Mouse (Mus musculus): ENCODE data around the gene Trim40. TPM values are rescaled to one million over a fixed set of nuclear protein-coding genes. Genes with fewer than 3 reads are reported as not detected.

Gene Trim40
- polyA plus RNA-seq, 1 experiment from 2014 or later, result not detected

- no peak overlapping the region for H3K4me3 ChIP-seq
- H3K9me3 ChIP-seq, result no peaks in the 10 kb centered on the region
- H3K27me3 ChIP-seq (replicated peaks; ENCODE audit: low read depth, poor library complexity, severe bottlenecking), result no peaks in the 10 kb centered on the region
- DNase-seq (ENCODE audit: low spot score), result no peak
- H3K27ac ChIP-seq (replicated peaks), result no peak overlapping the region
- peaks cover 58% of the 10 kb centered on the region for H3K36me3 ChIP-seq (replicated peaks)
- 93% methylated on average over 2 of the region's 2 CpGs for WGBS
- no peaks in the 10 kb centered on the region for H3K4me1 ChIP-seq
These were observed 39.9 kb downstream of the Trim40 start for GRCm38 (mm10) chr17:36849992-36850391.

DNA sequence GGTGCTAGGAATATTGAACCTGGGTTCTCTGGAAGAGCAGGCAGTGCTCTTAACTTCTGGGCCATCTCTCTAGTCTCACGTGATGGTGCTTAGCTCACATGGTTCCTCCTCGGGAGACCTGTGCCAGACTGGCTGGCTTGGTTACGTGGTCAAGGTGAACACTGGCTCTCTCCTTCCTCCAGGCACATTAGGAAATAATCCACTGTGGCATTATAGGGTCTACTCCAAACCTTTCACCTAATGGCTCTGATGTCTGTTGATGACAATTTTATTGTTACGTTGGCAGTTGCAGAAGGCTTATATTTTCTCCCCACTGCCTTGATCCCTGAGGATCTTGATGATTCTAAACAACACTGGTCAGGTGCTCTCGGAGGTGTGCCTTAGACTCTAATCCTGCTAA, 41.0 kb downstream of the Trim40 start:
- Histone ChIP-seq H3K27ac (replicated peaks) (no peak overlapping the region), H3K27me3 (replicated peaks; ENCODE audit: low read depth, poor library complexity, severe bottlenecking) (no peaks in the 10 kb centered on the region), H3K36me3 (replicated peaks) (peaks cover 47% of the 10 kb centered on the region), H3K9me3 (no peaks in the 10 kb centered on the region), H3K4me1 (0 out of 2 replicates have a peak, but pooled peaks cover 4% of the 10 kb centered on the region), H3K4me3 (no peak overlapping the region)
- no peak for DNase-seq (ENCODE audit: low spot score)
- 86% methylated on average over 5 of the region's 5 CpGs for WGBS

DNA sequence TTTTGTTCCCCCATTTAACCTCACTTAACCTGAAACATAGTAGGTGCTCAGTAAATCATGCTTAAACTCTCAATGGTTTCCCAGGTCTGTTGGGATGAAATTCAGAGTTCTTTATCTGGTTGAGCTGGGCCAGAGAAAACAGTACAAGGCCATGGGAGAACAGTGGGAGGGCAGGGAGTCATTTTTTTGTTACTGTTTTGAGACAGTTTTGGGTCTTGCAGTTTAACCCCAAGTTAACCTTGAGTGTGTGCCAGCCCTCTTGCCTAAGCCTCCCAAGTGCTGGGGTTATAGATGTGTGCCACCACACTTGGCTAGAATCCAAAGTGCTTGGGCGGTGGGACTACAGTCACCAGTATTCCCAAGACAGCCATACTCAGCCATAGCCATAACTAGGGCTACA, 45.2 kb downstream of the Trim40 start:
- H3K4me1 ChIP-seq, result 0 out of 2 replicates have a peak, but pooled peaks cover 4% of the 10 kb centered on the region
- H3K9me3 ChIP-seq, result no peaks in the 10 kb centered on the region
- no peak overlapping the region for H3K4me3 ChIP-seq
- no peak for DNase-seq (ENCODE audit: low spot score)
- 93% methylated on average over 1 of the region's 1 CpGs for WGBS
- H3K27ac ChIP-seq (replicated peaks), result no peak overlapping the region
- no peaks in the 10 kb centered on the region for H3K27me3 ChIP-seq (replicated peaks; ENCODE audit: low read depth, poor library complexity, severe bottlenecking)
- H3K36me3 ChIP-seq (replicated peaks), result peaks cover 20% of the 10 kb centered on the region

DNA sequence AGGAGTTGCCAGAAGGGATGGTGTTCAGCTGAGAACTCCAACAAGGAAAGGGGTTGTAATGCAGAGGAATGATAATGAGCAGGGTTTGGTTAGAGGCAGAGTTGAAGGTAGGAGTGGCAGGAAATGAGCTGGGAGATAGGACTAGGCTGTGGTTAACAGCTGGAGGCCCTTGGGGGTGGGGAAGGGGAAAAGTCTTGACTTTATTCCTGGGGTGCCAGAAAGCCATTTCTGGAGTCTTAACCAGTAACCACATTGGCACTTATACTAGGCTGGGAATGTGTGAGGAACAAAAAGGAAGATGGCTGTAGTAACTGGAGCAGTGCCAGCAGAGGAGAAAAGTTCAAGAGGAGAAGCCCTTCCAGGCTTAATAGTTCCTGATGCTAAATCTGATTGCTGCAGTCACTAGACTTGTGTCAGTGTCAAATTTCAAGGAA, 45.6 kb downstream of the Trim40 start:
- Histone ChIP-seq H3K9me3 (no peaks in the 10 kb centered on the region), H3K27me3 (replicated peaks; ENCODE audit: low read depth, poor library complexity, severe bottlenecking) (no peaks in the 10 kb centered on the region), H3K36me3 (replicated peaks) (peaks cover 20% of the 10 kb centered on the region), H3K4me1 (0 out of 2 replicates have a peak, but pooled peaks cover 4% of the 10 kb centered on the region), H3K27ac (replicated peaks) (no peak overlapping the region), H3K4me3 (no peak overlapping the region)
- no peak for DNase-seq (ENCODE audit: low spot score)

- no peaks in the 10 kb centered on the region for H3K27me3 ChIP-seq (replicated peaks; ENCODE audit: low read depth, poor library complexity, severe bottlenecking)
- H3K9me3 ChIP-seq, result no peaks in the 10 kb centered on the region
- WGBS, result 85% methylated on average over 7 of the region's 7 CpGs
- no peak overlapping the region for H3K4me3 ChIP-seq
- DNase-seq (ENCODE audit: low spot score), result no peak
- peaks cover 20% of the 10 kb centered on the region for H3K36me3 ChIP-seq (replicated peaks)
- 0 out of 2 replicates have a peak, but pooled peaks cover 4% of the 10 kb centered on the region for H3K4me1 ChIP-seq
- no peak overlapping the region for H3K27ac ChIP-seq (replicated peaks)
These were observed 46.2 kb downstream of the Trim40 start for GRCm38 (mm10) chr17:36843696-36844095.

- no peak overlapping the region for H3K4me3 ChIP-seq
- H3K27me3 ChIP-seq (replicated peaks; ENCODE audit: low read depth, poor library complexity, severe bottlenecking), result no peaks in the 10 kb centered on the region
- peaks cover 11% of the 10 kb centered on the region; the same call in 1 of the 2 replicates for H3K36me3 ChIP-seq (replicated peaks)
- H3K9me3 ChIP-seq, result no peaks in the 10 kb centered on the region
- H3K4me1 ChIP-seq, result peaks cover 18% of the 10 kb centered on the region
- no peak for DNase-seq (ENCODE audit: low spot score)
- H3K27ac ChIP-seq (replicated peaks), result no peak overlapping the region
These were observed 48.9 kb downstream of the Trim40 start for GRCm38 (mm10) chr17:36840961-36841445.

DNA sequence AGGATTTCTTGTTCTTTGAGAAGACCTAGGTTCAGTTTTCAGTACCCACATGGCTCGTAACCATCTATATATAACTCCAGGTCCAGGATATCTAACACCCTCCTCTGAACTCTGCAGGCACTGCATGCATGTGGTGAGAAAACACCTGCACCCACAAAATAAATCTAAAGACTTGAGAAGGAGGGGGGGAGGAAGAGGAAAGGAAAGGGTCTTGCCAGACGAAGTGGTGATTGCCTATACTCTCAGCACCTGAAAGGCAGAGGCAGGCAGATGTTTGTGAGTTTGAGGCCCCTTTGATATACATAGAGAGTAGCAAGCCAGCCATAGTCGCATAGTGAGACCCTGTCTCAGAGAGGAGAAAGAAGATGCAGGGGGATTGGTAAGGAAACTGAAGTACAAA, 50.0 kb downstream of the Trim40 start:
- H3K4me1 ChIP-seq, result peaks cover 21% of the 10 kb centered on the region
- H3K9me3 ChIP-seq, result no peaks in the 10 kb centered on the region
- no peak overlapping the region for H3K27ac ChIP-seq (replicated peaks)
- H3K4me3 ChIP-seq, result no peak overlapping the region
- 82% methylated on average over 3 of the region's 3 CpGs for WGBS
- no peak for DNase-seq (ENCODE audit: low spot score)
- H3K27me3 ChIP-seq (replicated peaks; ENCODE audit: low read depth, poor library complexity, severe bottlenecking), result no peaks in the 10 kb centered on the region
- peaks cover 11% of the 10 kb centered on the region; the same call in 1 of the 2 replicates for H3K36me3 ChIP-seq (replicated peaks)

DNA sequence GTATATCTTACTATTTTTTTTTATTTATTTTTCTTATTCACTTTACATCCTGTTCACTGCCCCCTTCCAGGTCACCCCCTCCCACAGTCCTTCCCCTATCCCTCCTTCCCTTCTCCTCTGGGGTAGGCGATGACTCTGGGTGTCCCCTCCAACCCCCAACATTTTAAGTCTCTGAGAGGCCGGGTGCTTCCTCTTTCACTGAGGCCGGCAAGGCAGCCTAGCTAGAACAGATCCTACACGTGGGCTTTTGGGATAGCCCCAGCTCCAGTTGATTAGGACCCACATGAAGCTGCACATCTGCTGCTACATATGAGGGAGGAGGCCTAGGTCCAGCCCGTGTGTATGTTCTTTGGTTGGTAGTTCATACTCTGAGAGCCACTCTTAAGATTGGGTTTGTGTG, 50.9 kb downstream of the Trim40 start:
- H3K4me3 ChIP-seq, result no peak overlapping the region
- H3K27me3 ChIP-seq (replicated peaks; ENCODE audit: low read depth, poor library complexity, severe bottlenecking), result no peaks in the 10 kb centered on the region
- H3K27ac ChIP-seq (replicated peaks), result no peak overlapping the region
- DNase-seq (ENCODE audit: low spot score), result no peak
- no peaks in the 10 kb centered on the region for H3K9me3 ChIP-seq
- peaks cover 11% of the 10 kb centered on the region; the same call in 1 of the 2 replicates for H3K36me3 ChIP-seq (replicated peaks)
- peaks cover 17% of the 10 kb centered on the region for H3K4me1 ChIP-seq
- 87% methylated on average over 5 of the region's 5 CpGs for whole genome bisulfite sequencing

GRCm38 (mm10) chr17:36836874-36837647, 52.9 kb downstream of the Trim40 start, which contains the start of gene Trim26:
Gene Trim26 (plus strand): TSS chr17:36837134.
- Histone ChIP-seq H3K27me3 (replicated peaks; ENCODE audit: low read depth, poor library complexity, severe bottlenecking) (no peaks in the 10 kb centered on the region), H3K27ac (replicated peaks) (peak within 1 kb of the TSS; percentile 94), H3K4me3 (peak within 1 kb of the TSS; percentile 79), H3K4me1 (peaks cover 17% of the 10 kb centered on the region), H3K9me3 (no peaks in the 10 kb centered on the region), H3K36me3 (replicated peaks) (peaks cover 2% of the 10 kb centered on the region; the same call in 1 of the 2 replicates)
- under 1% methylated on average over 58 of the region's 58 CpGs for WGBS
- DNase-seq (ENCODE audit: low spot score), result peak; percentile 96

- Histone ChIP-seq H3K27ac (replicated peaks) (peak overlapping the region; percentile 94), H3K4me1 (peaks cover 17% of the 10 kb centered on the region), H3K9me3 (no peaks in the 10 kb centered on the region), H3K36me3 (replicated peaks) (no peaks in the 10 kb centered on the region; the same call in 1 of the 2 replicates), H3K27me3 (replicated peaks; ENCODE audit: low read depth, poor library complexity, severe bottlenecking) (no peaks in the 10 kb centered on the region), H3K4me3 (peak overlapping the region; percentile 79)
- 14% methylated on average over 3 of the region's 3 CpGs for WGBS
- no peak for DNase-seq (ENCODE audit: low spot score)
These were observed 53.5 kb downstream of the Trim40 start for GRCm38 (mm10) chr17:36836427-36836812.

DNA sequence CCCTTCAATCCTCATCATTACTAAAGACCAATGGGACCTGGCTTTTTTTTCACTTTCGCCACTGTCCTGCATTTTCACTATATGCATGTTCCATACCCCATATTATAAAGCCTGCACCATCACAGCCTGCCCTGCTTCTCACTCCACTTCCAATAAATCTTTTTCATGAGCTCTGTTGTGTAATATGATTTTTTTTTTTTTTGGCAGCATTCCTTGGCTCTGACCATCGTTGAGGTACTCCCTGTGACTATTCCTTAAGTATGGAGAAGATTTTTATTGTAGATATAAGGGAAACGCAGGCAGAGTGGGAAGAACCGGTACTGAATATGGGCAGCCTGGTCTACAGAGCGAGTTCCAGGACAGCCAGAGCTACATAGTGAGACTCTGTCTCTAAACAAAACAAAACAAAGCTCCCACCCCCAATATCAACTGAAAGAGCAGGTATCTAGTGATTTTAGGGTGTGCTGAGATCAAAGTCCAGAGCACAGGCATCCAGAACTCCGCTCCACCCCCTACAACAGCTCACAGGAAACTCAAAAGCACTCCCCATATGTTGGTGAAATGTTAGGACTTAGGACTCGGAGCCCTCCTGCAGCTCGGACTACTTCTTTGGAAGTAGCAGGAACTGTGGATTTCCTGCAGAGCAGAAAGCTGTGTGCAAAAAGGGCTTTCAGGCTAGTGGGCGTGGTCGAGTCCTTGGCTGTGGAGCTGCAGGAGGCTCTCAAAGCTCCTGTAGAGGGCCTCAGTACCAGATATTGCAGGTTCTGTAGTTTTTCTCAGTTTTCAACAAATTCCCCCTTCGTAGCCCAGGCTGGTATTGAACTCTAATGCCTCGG, 54.1 kb downstream of the Trim40 start:
- WGBS, result 32% methylated on average over 12 of the region's 12 CpGs
- Histone ChIP-seq H3K4me3 (peak overlapping the region; percentile 79), H3K9me3 (no peaks in the 10 kb centered on the region), H3K27me3 (replicated peaks; ENCODE audit: low read depth, poor library complexity, severe bottlenecking) (no peaks in the 10 kb centered on the region), H3K27ac (replicated peaks) (peak overlapping the region; percentile 94; the same call in 1 of the 2 replicates), H3K36me3 (replicated peaks) (no peaks in the 10 kb centered on the region; the same call in 1 of the 2 replicates), H3K4me1 (peaks cover 17% of the 10 kb centered on the region)
- peak; percentile 66 for DNase-seq (ENCODE audit: low spot score)

DNA sequence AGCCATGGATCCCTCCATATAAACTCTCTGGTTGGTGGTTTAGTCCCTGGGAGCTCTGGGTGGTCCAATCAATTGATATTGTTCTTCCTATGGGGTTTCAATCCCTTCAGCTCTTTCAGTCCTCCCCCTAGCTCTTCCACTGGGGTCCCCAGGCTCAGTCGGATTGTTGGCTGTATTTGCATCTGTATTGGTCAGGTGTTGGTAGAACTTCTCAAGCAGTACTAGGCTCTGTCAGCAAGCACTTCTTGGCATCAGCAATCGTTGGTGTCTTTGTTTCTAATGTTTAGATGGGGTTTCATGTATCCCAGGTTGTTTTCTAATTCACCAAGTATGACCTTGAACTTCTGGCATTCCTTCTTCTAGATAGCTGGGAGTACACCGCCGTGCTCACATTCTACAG, 57.2 kb downstream of the Trim40 start:
- Histone ChIP-seq H3K27ac (replicated peaks) (no peak overlapping the region), H3K4me3 (no peak overlapping the region), H3K27me3 (replicated peaks; ENCODE audit: low read depth, poor library complexity, severe bottlenecking) (no peaks in the 10 kb centered on the region), H3K36me3 (replicated peaks) (no peaks in the 10 kb centered on the region), H3K4me1 (peaks cover 12% of the 10 kb centered on the region), H3K9me3 (no peaks in the 10 kb centered on the region)
- WGBS, result 54% methylated on average over 4 of the region's 4 CpGs
- DNase-seq (ENCODE audit: low spot score), result no peak
